Mouse (Mus musculus) left cerebral cortex, postnatal 14 days (tissue): ENCODE measurements around the gene a. TPM values are rescaled to one million over a fixed set of nuclear protein-coding genes. Genes with fewer than 3 reads are reported as not detected.
A peak's percentile ranks its signal among the peaks of the same experiment; 100 is the strongest.
"Not testable (repeated sequence)": the region's sequence is repeated elsewhere in the genome, so short reads cannot be mapped to it uniquely, and the experiment has no call there.

ENCODE experiments used
- DNase-seq, 2 experiments: peaks; one replicate each; pipeline ENCODE4 v3.0.0; 2021 to 2022; ENCODE audit warnings: low spot score in 2 of 2, mixed read lengths in 1 of 2
- intact Hi-C: fragments of 180-260 bp; cut with DNase I; formaldehyde crosslinking; loops from one replicate; pipeline ENCODE4 v1.15.1; 2025
- total RNA-seq, 2 experiments: library from RNA; stranded (reverse); gene quantifications; 2 replicates each; pipeline ENCODE4 v1.2.3; 2021

Gene a
- total RNA-seq, 2 experiments from 2014 or later, result not detected

GRCm38 (mm10) chr2:154909789-154910188 lies 118.6 kb downstream of the a start:
- no peak for DNase-seq
- intact Hi-C loops, result no loop called here

- intact Hi-C loops, result no loop called here
- no peak for DNase-seq
Measured at GRCm38 (mm10) chr2:154915922-154916541, 124.8 kb downstream of the a start.

- peak; percentile 13 to 29 for DNase-seq
- intact Hi-C loops, result no loop called here
Measured at GRCm38 (mm10) chr2:154916547-154916946, 125.3 kb downstream of the a start.

GRCm38 (mm10) chr2:154917866-154918641 lies 126.9 kb downstream of the a start:
- intact Hi-C loops, result no loop called here
- no peak for DNase-seq

GRCm38 (mm10) chr2:154920896-154921295 lies 129.7 kb downstream of the a start:
- intact Hi-C loops, result no loop called here
- no peak for DNase-seq

GRCm38 (mm10) chr2:154922134-154922533 lies 130.9 kb downstream of the a start:
- intact Hi-C loops, DNase-seq: not testable (repeated sequence)

- intact Hi-C loops, result no loop called here
- DNase-seq, result peak in 1 of 2 experiments; percentile 9
Measured at GRCm38 (mm10) chr2:154925411-154926031, 134.3 kb downstream of the a start.

- DNase-seq, result no peak
- intact Hi-C loops, result no loop called here
Measured at GRCm38 (mm10) chr2:154926843-154927242, 135.6 kb downstream of the a start.

- intact Hi-C loops, result no loop called here
- DNase-seq, result peak in 1 of 2 experiments; percentile 20
Measured at GRCm38 (mm10) chr2:154928298-154928697, 137.1 kb downstream of the a start.

GRCm38 (mm10) chr2:154933884-154934283 lies 142.7 kb downstream of the a start:
- peak; percentile 14 to 31 for DNase-seq
- intact Hi-C loops, result no loop called here

GRCm38 (mm10) chr2:154936106-154936505 lies 144.9 kb downstream of the a start:
- intact Hi-C loops, result no loop called here

GRCm38 (mm10) chr2:154936536-154937155 lies 145.4 kb downstream of the a start:
- no peak for DNase-seq
- intact Hi-C loops, result no loop called here

More at GRCm38 (mm10) chr2:154936106-154936505, 144.9 kb downstream of the a start:
- DNase-seq, result no peak

GRCm38 (mm10) chr2:154937547-154938390 lies 146.6 kb downstream of the a start:
- no peak for DNase-seq
- intact Hi-C loops, result no loop called here

GRCm38 (mm10) chr2:154941952-154942351 lies 150.8 kb downstream of the a start:
- intact Hi-C loops, result loop anchor here (5.0 kb wide), 2 partner anchors 240 to 295 kb away; no protein-coding TSS in a partner anchor
- DNase-seq, result no peak

- no peak for DNase-seq
- intact Hi-C loops, result loop anchor here (5.0 kb wide), 2 partner anchors 240 to 295 kb away; no protein-coding TSS in a partner anchor
Measured at GRCm38 (mm10) chr2:154942546-154942945, 151.3 kb downstream of the a start.

- DNase-seq, result peak; percentile 77 to 84
- intact Hi-C loops, result loop anchor here (5.0 kb wide), 2 partner anchors 241 to 296 kb away; no protein-coding TSS in a partner anchor
Measured at GRCm38 (mm10) chr2:154943101-154943500, 151.9 kb downstream of the a start.

GRCm38 (mm10) chr2:154946921-154947320 lies 155.7 kb downstream of the a start:
- DNase-seq, result no peak
- intact Hi-C loops, result no loop called here

- intact Hi-C loops, result no loop called here
Measured at GRCm38 (mm10) chr2:154949352-154949751, 158.2 kb downstream of the a start.

GRCm38 (mm10) chr2:154949877-154950276 lies 158.7 kb downstream of the a start:
- intact Hi-C loops, result no loop called here
- DNase-seq, result no peak

More at GRCm38 (mm10) chr2:154949352-154949751, 158.2 kb downstream of the a start:
- no peak for DNase-seq
